ENCODE assay signal across 9 mouse cellular contexts in genomic region chr13:46810098-46810497, GRCm38 (mm10).
DNase-seq lines count a peak whose midpoint lies in the region; ATAC-seq and TF ChIP-seq lines count a peak whose summit lies in the region.
"Had no signal": no experiment of that assay in that cellular context is flagged by ENCODE, and none has a peak within 500 bp of the region (broad histone marks: within the 10 kb centered on the region; RNA-seq: fewer than 3 reads in every experiment).

No protein-coding gene starts in this region.

- peak; percentile 71 for TF ChIP-seq CTCF in heart, adult 2 months (IDR thresholded peaks at IDR 0.05)

- 0 out of 2 replicates have a peak, but pooled peaks have one; percentile 17 for TF ChIP-seq EP300 in heart, adult 2 months (IDR thresholded peaks at IDR 0.05; ENCODE audit: insufficient read depth, low read depth, low read length)

- no peak overlapping the region for H3K27ac ChIP-seq in hindbrain, embryonic 11.5 days (ENCODE audit: low read depth, low read length)
- no peak overlapping the region for H3K27ac ChIP-seq in hindbrain, embryonic 14.5 days
- no peak overlapping the region for H3K27ac ChIP-seq in heart, adult 2 months

- no peaks in the 10 kb centered on the region for H3K4me1 ChIP-seq in hindbrain, embryonic 11.5 days (replicated peaks; ENCODE audit: control insufficient read depth, insufficient read depth, low read length)
- H3K4me1 ChIP-seq in hindbrain, embryonic 14.5 days (replicated peaks; ENCODE audit: control insufficient read depth, insufficient read depth, low read length): no peaks in the 10 kb centered on the region
- H3K4me1 ChIP-seq in heart, adult 2 months (ENCODE audit: control insufficient read depth, insufficient read depth, low read length): peaks cover 6% of the 10 kb centered on the region

- ATAC-seq in hindbrain, embryonic 11.5 days (ENCODE audit: low FRiP score): no peak
- no peak for ATAC-seq in hindbrain, embryonic 14.5 days (ENCODE audit: low FRiP score)

- H3K4me3 ChIP-seq in hindbrain, embryonic 11.5 days (ENCODE audit: low read depth, low read length): no peak overlapping the region
- no peak overlapping the region for H3K4me3 ChIP-seq in hindbrain, embryonic 14.5 days (replicated peaks; ENCODE audit: low read length)
- H3K4me3 ChIP-seq in heart, adult 2 months: no peak overlapping the region
- H3K4me3 ChIP-seq: myocyte had no signal

- intact Hi-C loops in heart, adult 2 months (cut with DNase I): loop anchor here (1.0 kb wide), 1 partner anchor 204 kb away; the partner anchor contains the start of gene Nhlrc1

- WGBS in hindbrain, embryonic 11.5 days: 94% methylated on average over 12 of the region's 12 CpGs
- 94% methylated on average over 12 of the region's 12 CpGs for WGBS in hindbrain, embryonic 14.5 days
- 82% methylated on average over 12 of the region's 12 CpGs for WGBS in heart, adult 2 months

- H3K9ac ChIP-seq in hindbrain, embryonic 11.5 days (ENCODE audit: low read depth, low read length): no peak overlapping the region
- no peak overlapping the region for H3K9ac ChIP-seq in hindbrain, embryonic 14.5 days
- H3K9ac ChIP-seq in heart, adult 2 months (ENCODE audit: low read depth, low read length): no peak overlapping the region

- H3K9me3 ChIP-seq in hindbrain, embryonic 11.5 days (ENCODE audit: control insufficient read depth, low read length): no peaks in the 10 kb centered on the region
- H3K9me3 ChIP-seq in hindbrain, embryonic 14.5 days (ENCODE audit: control insufficient read depth, low read length): no peaks in the 10 kb centered on the region

- H3K36me3 ChIP-seq in hindbrain, embryonic 11.5 days (ENCODE audit: control insufficient read depth, insufficient read depth, low read length): 0 out of 2 replicates have a peak, but pooled peaks cover 4% of the 10 kb centered on the region
- H3K36me3 ChIP-seq in hindbrain, embryonic 14.5 days (replicated peaks; ENCODE audit: control insufficient read depth, insufficient read depth): peaks cover 41% of the 10 kb centered on the region
- H3K36me3 ChIP-seq in heart, adult 2 months (ENCODE audit: control insufficient read depth, insufficient read depth, low read length): peaks cover 3% of the 10 kb centered on the region; the same call in 1 of the 2 replicates

- no peaks in the 10 kb centered on the region for H3K27me3 ChIP-seq in hindbrain, embryonic 11.5 days (ENCODE audit: control insufficient read depth, insufficient read depth, low read length)
- H3K27me3 ChIP-seq in hindbrain, embryonic 14.5 days (ENCODE audit: control insufficient read depth, insufficient read depth, low read length): no peaks in the 10 kb centered on the region
- H3K27me3 ChIP-seq in heart, adult 2 months (ENCODE audit: control insufficient read depth, insufficient read depth, low read length): no peaks in the 10 kb centered on the region

- TF ChIP-seq POLR2A in heart, adult 2 months (IDR thresholded peaks at IDR 0.05; ENCODE audit: insufficient read depth, low read depth, low read length): no peak

- H3K79me2 ChIP-seq in heart, adult 2 months (replicated peaks; ENCODE audit: control insufficient read depth, insufficient read depth, low read length): no peaks in the 10 kb centered on the region

- H3K4me2 ChIP-seq in hindbrain, embryonic 11.5 days (replicated peaks; ENCODE audit: low read depth, low read length): no peak overlapping the region
- H3K4me2 ChIP-seq in hindbrain, embryonic 14.5 days (replicated peaks): no peak overlapping the region

- DNase-seq in hindbrain, embryonic 11.5 days (ENCODE audit: low spot score): peak; percentile 52
- DNase-seq in hindbrain, embryonic 14.5 days (ENCODE audit: low spot score): no peak
- DNase-seq in thymus, postnatal 14 days: peak; percentile 19
- DNase-seq in thymus, adult 18-20 months: no peak
- peak; percentile 52 for DNase-seq in cerebellum, adult 11-12 months
- DNase-seq in heart, adult 2 months: peak; percentile 47
- DNase-seq in lung, postnatal 14 days: peak; percentile 55
- DNase-seq in ovary, postnatal 10 days (ENCODE audit: low spot score): no peak

Comparison
In these comparisons a context has a peak if more than half of its experiments do, and no peak if none do; other contexts are left out.
1. DNase-seq: peak in hindbrain, embryonic 11.5 days (single experiment), thymus, postnatal 14 days (single experiment), cerebellum, adult 11-12 months (single experiment), heart, adult 2 months (2 of 2) and lung, postnatal 14 days (single experiment); none in hindbrain, embryonic 14.5 days (single experiment), thymus, adult 18-20 months (0 of 2) and ovary, postnatal 10 days (single experiment).